Comparison of ENCODE assay signal across 10 mouse cellular contexts in the genomic region with DNA sequence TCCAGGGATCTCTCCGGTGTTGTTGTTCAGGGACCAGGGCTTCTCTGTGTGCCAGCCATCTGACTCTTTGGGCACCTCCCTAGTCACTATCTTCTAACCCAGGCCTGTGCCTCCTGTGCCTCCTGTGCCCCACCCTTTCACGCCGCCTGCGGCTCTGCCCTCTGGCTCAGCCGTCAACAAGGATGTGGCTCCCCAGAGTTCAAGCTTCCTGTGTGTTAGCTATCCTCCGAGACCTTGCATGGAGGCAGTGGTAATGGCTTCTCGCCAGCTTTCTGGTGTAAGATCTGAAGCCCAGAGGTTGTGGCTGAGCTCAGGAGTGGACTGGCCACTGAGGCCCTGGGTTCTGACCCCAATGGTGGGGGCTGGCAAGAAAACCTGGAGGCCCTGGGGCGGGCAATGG. TPM values are rescaled to one million over a fixed set of nuclear protein-coding genes. Genes with fewer than 3 reads are reported as not detected.
A peak's percentile ranks its signal among the peaks of the same experiment; 100 is the strongest.
DNase-seq lines count a peak whose midpoint lies in the region; ATAC-seq and TF ChIP-seq lines count a peak whose summit lies in the region.
"Had no signal": no experiment of that assay in that cellular context is flagged by ENCODE, and none has a peak within 500 bp of the region (broad histone marks: within the 10 kb centered on the region; RNA-seq: fewer than 3 reads in every experiment).

No protein-coding gene starts in this region.

- peaks cover 14% of the 10 kb centered on the region for H3K4me1 ChIP-seq in kidney, embryonic 15.5 days
- no peaks in the 10 kb centered on the region for H3K4me1 ChIP-seq in hindbrain, postnatal 0 days (ENCODE audit: insufficient read depth, low read length)

- H3K4me2 ChIP-seq in kidney, embryonic 15.5 days, result no peak overlapping the region
- H3K4me2 ChIP-seq in hindbrain, postnatal 0 days (ENCODE audit: low read depth, low read length), result no peak overlapping the region
- H3K4me2 ChIP-seq: hindbrain, embryonic 14.5 days had no signal

- no peak overlapping the region for H3K27ac ChIP-seq in kidney, embryonic 15.5 days
- H3K27ac ChIP-seq in hindbrain, postnatal 0 days, result no peak overlapping the region
- H3K27ac ChIP-seq: hindbrain, embryonic 14.5 days had no signal

- DNase-seq in kidney, adult 18-20 months, result no peak
- peak; percentile 76 for DNase-seq in induced T-regulatory cell, adult 2 months (ENCODE audit: low read depth)
- DNase-seq in thymus, postnatal 14 days, result peak; percentile 72
- DNase-seq in embryo, embryonic 11 days, result no peak
- no peak for DNase-seq in cerebellum, postnatal 36 days
- DNase-seq in hindbrain, postnatal 0 days (ENCODE audit: low spot score), result no peak

- H3K27me3 ChIP-seq in kidney, embryonic 15.5 days, result no peaks in the 10 kb centered on the region
- H3K27me3 ChIP-seq in hindbrain, postnatal 0 days (ENCODE audit: insufficient read depth, low read length), result no peaks in the 10 kb centered on the region

- no peak overlapping the region for H3K4me3 ChIP-seq in kidney, embryonic 15.5 days (replicated peaks)
- no peak overlapping the region for H3K4me3 ChIP-seq in hindbrain, postnatal 0 days (ENCODE audit: low read length)
- H3K4me3 ChIP-seq: myocyte had no signal

- peaks cover 76% of the 10 kb centered on the region for H3K36me3 ChIP-seq in kidney, embryonic 15.5 days
- no peaks in the 10 kb centered on the region for H3K36me3 ChIP-seq in hindbrain, postnatal 0 days (ENCODE audit: insufficient read depth, low read length)

- no peak overlapping the region for H3K9ac ChIP-seq in kidney, embryonic 15.5 days
- no peak overlapping the region for H3K9ac ChIP-seq in hindbrain, postnatal 0 days (replicated peaks; ENCODE audit: low read length)
- H3K9ac ChIP-seq: hindbrain, embryonic 14.5 days had no signal

- TF ChIP-seq CTCF in hindbrain, postnatal 0 days (IDR thresholded peaks at IDR 0.05; ENCODE audit: low read depth), result no peak

- H3K9me3 ChIP-seq in kidney, embryonic 15.5 days (replicated peaks), result no peaks in the 10 kb centered on the region
- H3K9me3 ChIP-seq in hindbrain, postnatal 0 days (ENCODE audit: low read length), result no peaks in the 10 kb centered on the region

- WGBS in kidney, embryonic 15.5 days, result 83% methylated on average over 8 of the region's 8 CpGs
- 78% methylated on average over 8 of the region's 8 CpGs for WGBS in hindbrain, postnatal 0 days

- peak; percentile 72; the same call in 1 of the 2 replicates for ATAC-seq in kidney, embryonic 15.5 days (replicated peaks; ENCODE audit: low FRiP score)
- peak; percentile 93 for ATAC-seq in megakaryocyte progenitor cell, adult 5-6 weeks (replicated peaks; ENCODE audit: poor library complexity)
- ATAC-seq in hindbrain, postnatal 0 days, result no peak

RNA-seq across cellular contexts. Expression of a gene that starts 16.3 kb away (rescaled TPM):
- 4.5 and 6.0 TPM in 2 replicates for polyA plus RNA-seq in kidney, embryonic 15.5 days (2015; fragmentation: Nextera tagmentation; extraction: Ambion mirVana)
- total RNA-seq in megakaryocyte progenitor cell, adult 5-6 weeks (2015), result not detected in 2 replicates
- not detected in 2 replicates for total RNA-seq in megakaryocyte progenitor cell, adult 5-6 weeks (2017)
- 9.1 and 10.5 TPM in 2 replicates for total RNA-seq in hindbrain, postnatal 0 days (2014; rRNA removed)
- 4.1 TPM in 2 replicates for polyA plus RNA-seq in hindbrain, postnatal 0 days (2015; fragmentation: Nextera tagmentation; extraction: Ambion mirVana)

RNA-seq across cellular contexts. Expression of a gene that starts 17.7 kb away (rescaled TPM):
- 9.7 and 10.5 TPM in 2 replicates for polyA plus RNA-seq in kidney, embryonic 15.5 days (2015; fragmentation: Nextera tagmentation; extraction: Ambion mirVana)
- 5.6 and 7.5 TPM in 2 replicates for total RNA-seq in megakaryocyte progenitor cell, adult 5-6 weeks (2015)
- 5.9 and 6.1 TPM in 2 replicates for total RNA-seq in megakaryocyte progenitor cell, adult 5-6 weeks (2017)
- 3.5 and 3.7 TPM in 2 replicates for total RNA-seq in hindbrain, postnatal 0 days (2014; rRNA removed)
- 2.3 and 2.4 TPM in 2 replicates for polyA plus RNA-seq in hindbrain, postnatal 0 days (2015; fragmentation: Nextera tagmentation; extraction: Ambion mirVana)

RNA-seq across cellular contexts. Expression of a gene that starts 46.6 kb away (rescaled TPM):
- polyA plus RNA-seq in kidney, embryonic 15.5 days (2015; fragmentation: Nextera tagmentation; extraction: Ambion mirVana), result 862 and 905 TPM in 2 replicates
- total RNA-seq in megakaryocyte progenitor cell, adult 5-6 weeks (2015), result 0.44 and 1.4 TPM in 2 replicates
- 1.0 and 2.4 TPM in 2 replicates for total RNA-seq in megakaryocyte progenitor cell, adult 5-6 weeks (2017)
- 204 and 344 TPM in 2 replicates for total RNA-seq in hindbrain, postnatal 0 days (2014; rRNA removed)
- 253 and 254 TPM in 2 replicates for polyA plus RNA-seq in hindbrain, postnatal 0 days (2015; fragmentation: Nextera tagmentation; extraction: Ambion mirVana)

RNA-seq across cellular contexts. Expression of a gene that starts 57.6 kb away (rescaled TPM):
- polyA plus RNA-seq in kidney, embryonic 15.5 days (2015; fragmentation: Nextera tagmentation; extraction: Ambion mirVana), result 10.9 and 12.5 TPM in 2 replicates
- total RNA-seq in megakaryocyte progenitor cell, adult 5-6 weeks (2015), result 0.10 TPM in 1 of 2 replicates, not detected in the other
- 0.33 and 0.41 TPM in 2 replicates for total RNA-seq in megakaryocyte progenitor cell, adult 5-6 weeks (2017)
- total RNA-seq in hindbrain, postnatal 0 days (2014; rRNA removed), result 2.2 TPM in 1 of 2 replicates, not detected in the other
- 2.7 and 3.3 TPM in 2 replicates for polyA plus RNA-seq in hindbrain, postnatal 0 days (2015; fragmentation: Nextera tagmentation; extraction: Ambion mirVana)

Comparison
In these comparisons a context has a peak if more than half of its experiments do, and no peak if none do; other contexts are left out.
1. DNase-seq: peak in induced T-regulatory cell, adult 2 months (single experiment) and thymus, postnatal 14 days (single experiment); none in kidney, adult 18-20 months (single experiment), embryo, embryonic 11 days (single experiment), cerebellum, postnatal 36 days (0 of 2) and hindbrain, postnatal 0 days (single experiment).
2. RNA of a gene that starts 16.3 kb away (total RNA-seq): 9.1 to 10.5 TPM in hindbrain, postnatal 0 days; not detected in megakaryocyte progenitor cell, adult 5-6 weeks; every median in the first group is over 10 times any median in the second.
3. RNA of a gene that starts 46.6 kb away (total RNA-seq): 204 to 344 TPM in hindbrain, postnatal 0 days; 0.44 to 2.4 TPM in megakaryocyte progenitor cell, adult 5-6 weeks; every median in the first group is over 10 times any median in the second.